Mouse (Mus musculus): ENCODE measurements around the gene Zfp704.
A peak's percentile ranks its signal among the peaks of the same experiment; 100 is the strongest.

The Zfp704 gene

DNA sequence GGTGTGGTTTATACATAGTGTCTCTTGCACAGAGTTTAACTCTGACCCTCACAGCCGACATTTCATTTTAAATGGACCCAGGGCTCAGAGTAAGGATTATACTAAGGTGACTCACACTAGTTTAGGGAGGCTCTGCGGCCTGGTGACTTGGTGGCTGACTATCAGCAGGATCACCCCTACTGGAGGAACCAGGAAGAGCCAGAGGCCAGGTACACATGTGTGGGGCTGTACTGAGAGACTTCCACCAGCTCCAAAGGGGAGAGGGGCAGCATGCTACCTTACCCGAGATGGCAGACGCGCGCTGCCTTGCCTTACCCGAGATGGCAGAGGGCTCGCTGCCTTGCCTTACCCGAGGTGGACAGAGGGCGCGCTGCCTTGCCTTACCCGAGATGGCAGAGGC, 159.4 kb downstream of the Zfp704 start:
- no peak for DNase-seq

GRCm38 (mm10) chr3:9449261-9450007, 160.5 kb downstream of the Zfp704 start:
- no peak for DNase-seq

DNA sequence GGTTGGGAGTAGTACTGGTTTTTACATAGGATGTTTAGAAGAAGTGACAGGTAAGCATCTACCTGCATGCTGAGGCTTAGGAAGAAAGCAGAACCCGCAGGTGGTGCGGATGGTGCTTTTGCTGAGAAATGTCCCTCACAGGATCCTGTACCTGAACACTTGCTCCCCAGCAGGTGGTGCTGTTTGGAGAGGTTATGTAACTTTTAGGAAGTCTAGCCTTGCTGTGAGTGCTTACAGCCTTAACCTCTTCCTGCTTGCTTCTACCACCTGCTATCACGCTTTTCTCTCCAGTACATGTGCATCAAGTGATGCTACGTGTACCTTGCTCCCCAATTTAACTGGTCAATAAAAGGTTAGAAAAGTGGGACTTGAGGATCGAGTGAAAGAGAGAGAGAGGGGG, 161.3 kb downstream of the Zfp704 start:
- no peak for DNase-seq

GRCm38 (mm10) chr3:9444558-9444957, 165.3 kb downstream of the Zfp704 start:
- no peak for DNase-seq

DNA sequence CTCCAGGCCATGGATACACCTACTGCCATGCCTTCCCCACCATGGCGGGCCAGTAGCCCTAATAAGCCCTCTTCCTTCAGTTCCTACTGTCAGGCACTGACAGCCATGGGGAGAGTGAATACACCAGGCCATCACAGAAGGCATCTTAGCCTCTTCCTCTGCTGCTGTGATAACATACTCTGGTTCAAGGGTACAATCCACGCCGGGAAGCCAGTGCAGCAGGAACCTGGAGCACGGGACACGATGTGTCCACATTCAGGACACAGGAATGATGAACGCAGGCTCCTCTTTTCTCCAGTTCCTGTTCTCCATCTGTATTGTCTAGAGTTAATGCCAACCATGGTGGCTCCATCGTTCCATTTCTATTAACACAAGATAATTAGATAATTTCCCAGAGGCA, 165.9 kb downstream of the Zfp704 start:
- no peak for DNase-seq

- DNase-seq: no peak
Measured at GRCm38 (mm10) chr3:9443476-9443875, 166.4 kb downstream of the Zfp704 start.

- DNase-seq: no peak
Measured at GRCm38 (mm10) chr3:9441566-9442540, 168.0 kb downstream of the Zfp704 start.

DNA sequence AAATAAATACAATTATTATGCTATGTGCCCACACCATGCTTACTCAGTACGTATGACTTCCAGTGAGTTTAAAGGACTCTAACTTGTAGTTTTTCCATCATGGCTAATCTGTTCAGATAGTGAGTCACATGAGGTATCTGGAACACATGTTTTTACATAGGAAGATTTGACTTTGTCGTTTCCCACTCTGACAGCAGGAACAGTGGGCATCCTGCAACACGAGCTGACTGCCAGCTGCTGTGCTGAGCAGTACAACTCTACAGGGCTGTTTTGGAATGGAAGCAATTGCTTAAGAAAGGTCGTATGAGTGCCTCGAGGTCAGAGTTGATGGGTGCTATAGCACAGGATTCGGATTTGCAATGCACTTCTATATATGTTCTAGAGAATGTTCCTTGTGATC, 169.4 kb downstream of the Zfp704 start:
- DNase-seq: no peak

DNA sequence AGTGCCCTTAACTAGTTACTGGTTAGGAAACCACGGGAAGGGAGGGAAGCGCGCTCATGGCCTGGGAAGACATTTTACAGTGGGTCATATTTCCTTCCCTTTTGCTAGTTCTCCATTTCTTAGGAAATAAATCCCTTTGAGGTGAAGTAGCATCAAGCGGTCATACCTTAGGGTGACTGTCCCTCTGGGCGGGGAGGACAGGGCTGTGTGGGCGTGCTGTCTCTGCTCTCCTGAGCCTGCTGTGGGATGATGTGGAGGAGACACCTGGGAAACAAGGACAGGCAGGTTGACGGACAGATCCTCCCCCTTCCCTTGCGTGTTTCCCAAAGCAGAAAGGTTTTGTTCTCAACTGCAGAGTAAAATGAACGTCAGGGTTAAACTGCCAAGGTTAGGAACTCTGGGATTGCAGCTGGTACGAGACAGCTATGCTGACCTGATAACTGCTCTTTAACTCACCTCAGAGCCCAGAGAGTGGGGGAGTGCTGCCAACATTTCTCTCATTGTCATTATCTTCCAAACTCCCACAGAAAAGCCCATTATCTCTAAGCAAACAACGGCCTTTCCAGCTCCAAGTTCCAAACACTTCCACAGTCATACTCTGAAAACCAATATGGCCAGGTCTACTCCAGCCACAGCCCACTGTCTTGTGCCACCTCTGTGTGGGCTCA, 170.1 kb downstream of the Zfp704 start:
- DNase-seq: no peak

GRCm38 (mm10) chr3:9436256-9436655, 173.6 kb downstream of the Zfp704 start:
- no peak for DNase-seq

DNA sequence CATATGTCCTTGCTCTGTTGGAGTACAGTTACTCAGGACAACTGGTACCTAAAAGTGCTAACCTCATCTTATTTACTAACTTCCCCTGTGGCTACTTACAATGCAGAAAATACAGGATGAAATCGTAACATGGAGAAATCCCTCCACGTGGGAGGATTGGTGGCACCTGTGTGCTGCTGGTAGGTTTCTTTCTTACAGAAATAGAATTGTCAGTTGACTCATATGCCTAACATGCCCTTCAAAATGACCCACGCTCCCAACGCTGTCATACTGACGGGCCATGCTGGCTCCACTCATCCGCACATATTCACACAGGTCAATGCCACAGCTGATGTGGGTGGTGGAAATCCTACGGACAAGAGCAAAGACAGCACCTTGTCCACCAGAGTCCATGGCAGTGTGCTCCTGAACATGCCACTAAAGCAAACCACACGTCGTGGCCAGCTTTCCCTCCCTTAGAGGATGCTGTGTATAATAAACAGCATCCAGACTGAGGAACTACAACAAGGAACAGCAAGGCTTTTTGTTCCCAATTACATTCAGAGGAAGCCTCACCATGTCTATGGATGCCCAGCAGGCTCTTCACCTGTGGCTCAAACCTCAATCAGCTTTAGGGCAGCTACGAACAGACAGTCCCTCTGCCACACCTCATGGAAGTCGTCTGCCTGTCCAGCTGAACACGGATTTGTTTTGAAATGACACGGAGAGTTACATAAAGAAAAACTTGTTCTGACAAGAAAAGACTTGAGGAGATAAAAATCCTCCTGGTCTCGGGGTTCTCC, 175.3 kb downstream of the Zfp704 start:
- DNase-seq: no peak

- DNase-seq: no peak
Measured at GRCm38 (mm10) chr3:9432796-9433526, 176.9 kb downstream of the Zfp704 start.

DNA sequence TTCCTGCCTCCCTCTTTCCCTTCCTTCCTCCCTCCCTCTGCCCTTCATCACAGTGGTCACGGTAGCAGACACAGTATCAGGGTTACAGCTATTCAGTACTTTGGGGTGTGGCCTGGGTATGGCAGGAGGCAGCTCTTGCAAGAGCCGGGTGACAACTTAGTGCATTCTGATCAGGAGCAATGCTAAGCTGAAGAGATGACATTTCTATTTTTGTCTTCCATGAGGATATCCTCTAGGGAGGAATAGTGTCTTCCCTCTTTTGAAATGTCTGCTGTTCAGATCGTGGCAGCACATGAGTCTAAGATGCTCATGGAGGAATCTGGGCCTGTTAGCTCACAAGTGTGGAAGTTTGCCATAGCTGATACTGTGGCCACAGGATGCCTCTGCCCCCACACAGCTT, 177.7 kb downstream of the Zfp704 start:
- no peak for DNase-seq

- no peak for DNase-seq
Measured at GRCm38 (mm10) chr3:9429946-9430345, 179.9 kb downstream of the Zfp704 start.

DNA sequence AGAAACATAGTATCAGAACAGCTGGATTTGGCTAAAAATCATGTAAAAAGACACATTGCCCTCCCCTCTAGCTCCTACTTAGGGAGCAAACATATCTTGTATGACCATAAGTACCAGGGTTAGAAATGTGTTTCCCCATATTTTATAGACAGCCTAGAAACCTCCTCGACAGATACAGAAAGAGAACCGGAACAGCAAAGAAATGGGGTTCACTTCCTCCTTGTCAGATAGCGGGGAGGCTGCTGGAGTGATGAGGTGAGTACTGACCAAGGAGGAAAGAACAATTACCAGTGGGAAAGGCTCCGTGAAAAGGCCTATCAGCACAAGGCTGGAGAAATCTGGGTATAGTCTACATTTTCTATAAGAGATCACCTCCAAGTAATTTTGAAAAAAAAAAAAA, 182.1 kb downstream of the Zfp704 start:
- no peak for DNase-seq

GRCm38 (mm10) chr3:9425661-9426060, 184.2 kb downstream of the Zfp704 start:
- DNase-seq: no peak

DNA sequence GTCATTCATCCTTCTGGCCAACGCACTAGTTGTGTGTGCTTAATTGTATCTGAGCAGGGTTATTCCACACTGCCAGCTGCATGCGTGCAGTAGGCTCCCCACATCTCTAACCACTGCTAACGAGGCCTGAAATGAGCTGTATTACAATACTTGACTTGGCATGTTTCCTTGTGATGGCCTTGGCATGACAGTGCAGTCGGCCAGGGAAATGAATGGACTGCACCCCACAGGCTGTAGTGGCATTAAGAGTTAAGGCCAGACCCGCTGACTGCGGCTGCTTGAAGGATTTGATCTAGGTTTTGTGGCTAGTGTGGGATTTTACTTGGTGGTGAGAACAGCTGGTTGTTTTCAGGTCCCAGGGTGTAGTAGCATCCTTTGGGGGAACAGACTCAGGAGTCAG, 185.2 kb downstream of the Zfp704 start:
- DNase-seq: no peak

GRCm38 (mm10) chr3:9423669-9424068, 186.2 kb downstream of the Zfp704 start:
- DNase-seq: no peak

- DNase-seq: no peak
Measured at GRCm38 (mm10) chr3:9408896-9409295, 201.0 kb downstream of the Zfp704 start.

DNA sequence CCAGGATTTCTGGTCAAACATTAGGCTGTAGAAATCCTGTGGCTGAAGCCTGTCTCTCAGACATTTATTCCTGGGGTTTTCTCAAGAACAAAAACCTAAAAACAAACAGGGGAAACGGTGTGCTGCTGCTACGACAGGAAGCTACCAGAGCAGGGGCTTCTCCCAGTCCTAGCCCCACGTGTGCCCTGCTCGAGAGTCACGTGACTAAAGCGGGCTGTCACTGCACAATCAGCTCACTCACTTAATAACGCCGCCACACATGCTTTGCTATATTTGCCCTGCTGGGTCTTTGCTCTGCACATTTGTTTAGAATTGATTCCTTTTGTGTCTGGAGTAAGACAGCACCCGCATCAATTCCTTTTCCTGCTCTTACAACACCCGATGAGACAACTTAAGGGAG, 202.1 kb downstream of the Zfp704 start:
- DNase-seq: peak; percentile 19

- no peak for DNase-seq
Measured at GRCm38 (mm10) chr3:9407119-9407546, 202.8 kb downstream of the Zfp704 start.

DNA sequence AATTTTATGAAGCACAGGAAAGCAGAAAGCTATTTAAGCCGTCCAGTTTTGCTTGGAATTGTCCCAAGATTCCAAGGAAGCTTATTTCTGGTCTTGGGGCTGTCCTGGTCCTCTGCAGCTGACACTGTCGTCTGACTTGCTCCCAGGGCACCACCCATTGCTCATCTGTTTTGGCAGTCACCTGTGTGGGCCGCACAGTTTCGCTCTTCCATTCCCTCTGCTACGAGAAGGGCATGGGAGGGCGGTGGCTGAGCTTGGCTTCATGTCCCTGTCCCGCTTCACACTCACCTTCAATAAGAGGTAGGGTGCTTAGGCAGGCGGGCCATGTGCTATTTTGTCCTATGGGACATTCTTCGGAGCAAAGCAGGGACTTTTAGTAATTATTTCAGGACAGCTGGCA, 204.5 kb downstream of the Zfp704 start:
- DNase-seq: no peak

All from thymus, postnatal 14 days (tissue).